Mouse (Mus musculus): ENCODE measurements at regions not wholly inside any gene's neighbourhood (a gene's known extent, or its start where the extent isn't known, plus 50 kb on each side); places are given as distances from the start of the nearest gene placed in this dataset.
"Not testable (repeated sequence)": the region's sequence is repeated elsewhere in the genome, so short reads cannot be mapped to it uniquely, and the experiment has no call there.

- DNase-seq: not testable (repeated sequence)
Measured at GRCm38 (mm10) chr11:93651966-93652365, 233.6 kb downstream of the Utp18 start.
